ENCODE assay signal across 12 mouse cellular contexts in the genomic region with DNA sequence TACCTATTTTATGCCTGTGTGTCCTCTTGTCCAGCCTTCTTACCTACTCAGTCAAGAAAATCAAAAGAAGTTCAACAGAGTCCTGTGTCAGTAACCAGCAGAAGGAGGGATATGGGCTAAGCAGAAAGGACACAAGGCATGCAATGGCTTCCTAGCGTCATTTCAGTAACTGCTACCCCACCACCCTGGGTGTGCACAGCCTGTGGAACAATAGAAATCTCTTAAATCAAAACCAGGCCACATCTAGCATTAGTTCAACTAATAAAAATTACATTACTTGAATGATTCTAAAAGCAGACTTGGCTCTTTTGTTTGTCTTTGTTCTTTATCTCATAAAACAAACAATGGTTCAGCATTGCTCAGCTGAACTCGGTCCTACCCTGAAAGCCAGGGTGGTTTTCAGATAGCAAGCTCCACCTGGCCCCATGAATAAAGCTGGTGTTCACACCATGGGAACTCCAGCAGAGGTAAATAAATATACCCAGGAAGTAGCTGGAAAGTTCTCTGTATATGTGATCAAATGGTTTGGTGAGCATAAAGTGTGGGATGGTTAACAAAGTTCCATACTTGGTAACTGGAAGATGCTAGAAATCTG.
"Had no signal": no experiment of that assay in that cellular context is flagged by ENCODE, and none has a peak within 500 bp of the region (broad histone marks: within the 10 kb centered on the region; RNA-seq: fewer than 3 reads in every experiment).

No protein-coding gene starts in this region.

- H3K4me2 ChIP-seq: liver, embryonic 12.5 days; lung, embryonic 14.5 days; midbrain, embryonic 11.5 days had no signal

- H3K9ac ChIP-seq: liver, embryonic 12.5 days; lung, embryonic 14.5 days had no signal

- H3K9me3 ChIP-seq: liver, embryonic 12.5 days had no signal

- H3K4me3 ChIP-seq: liver, embryonic 12.5 days had no signal

- DNase-seq: kidney, adult 8-10 months; kidney, postnatal 25 days; layer of hippocampus, postnatal 36 days; left cerebral cortex, postnatal 4 days; lung, embryonic 14.5 days; lung, postnatal 10 days; lung, postnatal 4 days; right cerebral cortex, postnatal 14 days; thymus, postnatal 36 days had no signal

- H3K4me1 ChIP-seq: liver, embryonic 12.5 days had no signal

- ATAC-seq: liver, embryonic 12.5 days; midbrain, embryonic 16.5 days had no signal

- H3K27me3 ChIP-seq: liver, embryonic 12.5 days had no signal

- H3K27ac ChIP-seq: liver, embryonic 12.5 days had no signal

- H3K36me3 ChIP-seq: liver, embryonic 12.5 days had no signal
